Mouse (Mus musculus) thymus, postnatal 25 days (tissue): ENCODE measurements around the gene Cd300c.
A peak's percentile ranks its signal among the peaks of the same experiment; 100 is the strongest.
"Not testable (repeated sequence)": the region's sequence is repeated elsewhere in the genome, so short reads cannot be mapped to it uniquely, and the experiment has no call there.

Experiments used
- DNase-seq: peaks from one replicate; pipeline ENCODE4 v3.0.0; 2022

The Cd300c gene

GRCm38 (mm10) chr11:114968752-114969207, at the start of gene Cd300c:
Cd300c (minus strand) TSS chr11:114969157.
- DNase-seq: no peak

GRCm38 (mm10) chr11:115016093-115016492, 47.1 kb upstream of the Cd300c start, which contains the start of gene Cd300ld2:
Cd300ld2 (minus strand) TSS chr11:115016193.
- DNase-seq: not testable (repeated sequence)

GRCm38 (mm10) chr11:115004070-115004469, 35.1 kb upstream of the Cd300c start:
- DNase-seq: no peak

GRCm38 (mm10) chr11:115001474-115002040, 32.6 kb upstream of the Cd300c start, which contains the start of gene Cd300c2:
Cd300c2 (minus strand) TSS chr11:115001880.
- no peak for DNase-seq

- DNase-seq: no peak
Measured at GRCm38 (mm10) chr11:114989793-114990192, 20.8 kb upstream of the Cd300c start, which contains the start of gene Cd300ld. Cd300ld (minus strand) TSS chr11:114989922.

- DNase-seq: no peak
Measured at GRCm38 (mm10) chr11:114981866-114982265, 12.9 kb upstream of the Cd300c start.

- DNase-seq: no peak
Measured at GRCm38 (mm10) chr11:114972726-114973125, 3.8 kb upstream of the Cd300c start.

- DNase-seq: no peak
Measured at GRCm38 (mm10) chr11:114965182-114965828, 3.7 kb downstream of the Cd300c start.

- no peak for DNase-seq
Measured at GRCm38 (mm10) chr11:114960369-114960768, 8.6 kb downstream of the Cd300c start.

- no peak for DNase-seq
Measured at GRCm38 (mm10) chr11:114934144-114934543, 34.8 kb downstream of the Cd300c start, which contains the start of gene Cd300lb. Cd300lb (minus strand) TSS chr11:114934386.

GRCm38 (mm10) chr11:114933591-114933990, 35.4 kb downstream of the Cd300c start:
- no peak for DNase-seq

GRCm38 (mm10) chr11:114931041-114931440, 37.9 kb downstream of the Cd300c start:
- DNase-seq: no peak

GRCm38 (mm10) chr11:114929581-114929980, 39.4 kb downstream of the Cd300c start:
- DNase-seq: no peak

GRCm38 (mm10) chr11:114923961-114924360, 45.0 kb downstream of the Cd300c start:
- DNase-seq: peak; percentile 56

- DNase-seq: no peak
Measured at GRCm38 (mm10) chr11:114922439-114922838, 46.5 kb downstream of the Cd300c start.

GRCm38 (mm10) chr11:114917120-114917519, 51.8 kb downstream of the Cd300c start:
- DNase-seq: no peak

GRCm38 (mm10) chr11:114914978-114915377, 54.0 kb downstream of the Cd300c start:
- no peak for DNase-seq

- peak; percentile 36 for DNase-seq
Measured at GRCm38 (mm10) chr11:114912847-114913246, 56.1 kb downstream of the Cd300c start.

GRCm38 (mm10) chr11:114909538-114909937, 59.4 kb downstream of the Cd300c start:
- DNase-seq: not testable (repeated sequence)

- no peak for DNase-seq
Measured at GRCm38 (mm10) chr11:114908086-114908485, 60.9 kb downstream of the Cd300c start.

- DNase-seq: no peak
Measured at GRCm38 (mm10) chr11:114907567-114907966, 61.4 kb downstream of the Cd300c start.
